Mouse (Mus musculus): ENCODE results near the gene Fscn2.
"Not testable (repeated sequence)": the region's sequence is repeated elsewhere in the genome, so short reads cannot be mapped to it uniquely, and the experiment has no call there.

Fscn2 gene

DNA sequence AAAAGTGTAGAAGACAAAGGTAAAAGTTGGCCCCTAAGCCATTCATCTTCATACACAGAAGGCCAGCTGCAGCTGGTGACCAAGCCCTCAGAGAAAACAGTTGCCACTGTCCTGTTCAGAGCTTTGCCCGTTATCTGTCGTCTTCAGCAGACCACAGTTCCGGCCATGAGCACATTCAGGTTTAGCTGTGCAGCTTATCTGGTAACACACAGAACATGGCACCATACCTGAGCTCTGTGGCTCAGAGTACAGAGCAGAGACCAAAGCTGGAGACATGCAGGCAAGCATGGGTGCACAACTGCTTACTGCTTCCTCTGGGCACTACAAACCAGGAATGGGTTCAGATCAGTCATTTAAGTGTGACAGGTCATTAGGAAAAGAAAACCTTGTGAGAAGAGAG, 44.5 kb downstream of the Fscn2 start:
- DNase-seq: no peak

DNA sequence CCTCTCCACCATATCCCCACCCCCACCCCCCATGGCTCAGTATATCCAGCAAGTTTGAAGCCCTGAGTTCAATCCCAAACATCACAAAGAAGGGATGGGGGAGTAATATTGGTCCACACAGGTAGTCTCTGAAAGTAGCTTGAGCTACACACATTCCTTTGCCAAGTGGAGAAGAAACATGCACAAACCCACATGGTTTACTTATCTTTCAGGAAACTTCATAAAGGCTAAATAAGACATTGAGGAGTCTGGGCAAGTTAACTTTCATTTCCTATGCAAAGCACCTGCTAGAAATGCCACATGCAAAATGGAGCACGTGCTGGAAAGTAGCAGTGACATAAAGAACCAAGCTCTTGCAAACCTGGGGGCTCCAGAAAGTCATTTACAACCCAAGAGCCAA, 45.1 kb downstream of the Fscn2 start:
- no peak for DNase-seq

DNA sequence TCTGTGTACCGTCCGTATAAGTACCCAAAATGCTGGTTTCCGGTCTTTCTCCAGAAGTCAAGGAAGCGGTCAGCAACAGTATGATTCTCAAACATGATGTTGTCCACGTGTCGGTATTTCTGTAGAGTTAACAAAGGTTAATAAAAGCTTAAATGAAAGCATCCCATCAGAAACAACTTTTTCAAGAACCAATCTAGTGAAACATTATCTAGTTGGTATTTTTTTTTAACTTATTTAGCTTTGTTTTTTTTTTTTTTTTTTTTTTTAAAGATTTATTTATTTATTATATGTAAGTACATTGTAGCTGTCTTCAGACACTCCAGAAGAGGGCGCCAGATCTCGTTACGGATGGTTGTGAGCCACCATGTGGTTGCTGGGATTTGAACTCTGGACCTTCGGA, 52.3 kb downstream of the Fscn2 start:
- DNase-seq: not testable (repeated sequence)
